Mouse (Mus musculus): ENCODE results near the gene Clgn.
"Not testable (repeated sequence)": the region's sequence is repeated elsewhere in the genome, so short reads cannot be mapped to it uniquely, and the experiment has no call there.

The Clgn gene

DNA sequence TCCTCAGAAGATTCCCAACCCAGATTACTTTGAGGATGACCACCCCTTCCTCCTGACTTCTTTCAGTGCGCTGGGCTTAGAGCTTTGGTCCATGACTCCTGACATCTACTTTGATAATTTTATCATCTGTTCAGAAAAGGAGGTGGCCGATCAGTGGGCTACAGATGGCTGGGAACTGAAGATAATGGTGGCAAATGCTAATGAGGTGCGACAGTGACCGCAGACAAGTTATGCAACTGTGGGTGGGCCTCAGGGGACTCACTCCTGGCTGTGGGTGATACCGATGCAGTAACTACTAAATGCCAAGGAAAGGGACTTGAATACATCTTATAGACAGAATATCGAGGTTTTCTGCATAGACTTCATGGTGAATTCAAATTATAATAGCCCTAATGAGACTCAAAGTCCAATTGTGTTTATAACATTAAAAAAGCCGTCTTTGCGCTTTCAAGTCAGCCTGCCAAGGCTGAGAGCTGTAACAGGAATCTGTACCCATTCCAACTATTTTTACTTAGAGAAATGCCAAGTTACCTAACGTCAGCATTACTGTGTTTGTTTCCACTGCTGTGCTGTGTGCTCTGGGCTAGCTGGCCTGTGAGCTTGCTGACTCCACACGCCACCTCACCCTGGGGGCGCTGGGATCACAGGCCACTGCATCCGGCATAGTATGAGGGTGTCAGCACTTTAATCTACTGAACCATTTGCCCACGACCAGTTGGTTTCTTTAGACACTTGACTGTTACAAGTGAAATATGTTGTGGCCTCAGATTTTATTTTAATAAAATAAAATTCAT lies 33.6 kb downstream of the Clgn start:
- DNase-seq (ENCODE audit: low read depth, low spot score) = peak; percentile 6

DNA sequence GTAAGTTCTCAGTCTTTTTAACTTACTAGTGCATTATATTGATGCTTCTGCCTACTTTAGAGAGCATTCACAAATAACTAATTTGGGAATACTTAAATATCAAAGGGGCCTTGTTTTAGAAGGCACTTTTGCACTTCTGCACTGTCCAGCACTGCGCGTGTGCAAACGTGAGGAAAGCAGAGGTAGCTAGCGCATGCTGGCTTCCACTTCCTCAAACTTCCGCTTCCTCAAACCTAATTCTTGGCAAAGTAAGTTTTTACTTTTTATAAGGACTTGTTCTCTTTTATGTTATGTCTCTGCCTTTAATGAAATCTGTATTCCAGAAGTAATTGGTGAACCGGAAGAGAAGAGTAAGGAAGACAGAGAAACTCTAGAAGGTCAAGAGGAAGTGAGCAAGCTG lies 35.5 kb downstream of the Clgn start:
- no peak for DNase-seq (ENCODE audit: low read depth, low spot score)

DNA sequence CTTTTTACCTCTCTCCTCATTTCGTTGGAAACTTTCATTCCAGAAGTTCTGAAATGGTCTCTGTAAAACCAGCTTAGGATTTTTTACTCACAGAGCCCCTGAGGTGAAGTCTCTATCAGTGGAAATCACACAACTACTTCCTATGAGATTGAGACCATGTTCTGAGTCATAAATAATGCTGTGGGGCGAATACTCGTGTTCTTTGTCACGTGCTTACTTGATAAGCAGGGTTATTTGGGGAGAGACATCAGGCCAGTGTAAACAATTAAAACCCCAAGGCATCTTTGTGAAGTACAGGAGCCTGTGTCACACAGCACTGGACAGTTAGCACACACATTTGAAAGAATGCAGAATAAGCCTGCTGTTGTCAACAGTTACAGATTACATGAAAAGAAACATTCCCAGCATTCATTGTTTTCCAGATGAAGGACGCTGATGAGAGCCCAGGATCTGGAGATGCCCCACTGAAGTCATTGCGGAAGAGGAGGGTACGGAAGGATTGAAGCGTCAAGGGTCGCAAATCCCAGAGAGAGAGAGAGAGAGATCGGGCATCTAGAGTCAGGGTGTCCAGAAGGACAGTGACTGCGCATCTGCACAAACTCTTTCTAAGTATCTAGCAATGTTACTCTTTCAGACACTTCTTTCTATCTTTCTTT lies 36.6 kb downstream of the Clgn start:
- DNase-seq (ENCODE audit: low read depth, low spot score) = no peak

DNA sequence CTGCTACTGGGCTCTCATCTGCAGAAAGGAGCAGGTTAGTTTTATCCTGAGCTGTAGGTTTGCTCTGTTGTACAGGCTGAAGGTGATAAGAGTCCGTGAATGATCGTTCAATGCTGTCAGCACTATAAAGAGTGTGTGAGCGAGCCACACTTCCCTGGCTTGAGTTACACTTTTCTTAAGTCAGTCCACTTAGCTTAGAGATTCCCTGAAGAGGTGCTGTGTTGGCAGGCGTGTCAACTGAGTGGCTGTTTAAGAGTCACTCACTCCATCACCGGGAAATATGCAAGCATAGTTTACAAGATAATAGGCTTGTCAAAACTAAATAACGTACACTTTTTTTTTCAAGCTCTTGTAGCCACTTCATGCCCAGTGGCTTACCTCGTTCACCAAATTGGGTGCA lies 37.3 kb downstream of the Clgn start:
- DNase-seq (ENCODE audit: low read depth, low spot score) = no peak

DNA sequence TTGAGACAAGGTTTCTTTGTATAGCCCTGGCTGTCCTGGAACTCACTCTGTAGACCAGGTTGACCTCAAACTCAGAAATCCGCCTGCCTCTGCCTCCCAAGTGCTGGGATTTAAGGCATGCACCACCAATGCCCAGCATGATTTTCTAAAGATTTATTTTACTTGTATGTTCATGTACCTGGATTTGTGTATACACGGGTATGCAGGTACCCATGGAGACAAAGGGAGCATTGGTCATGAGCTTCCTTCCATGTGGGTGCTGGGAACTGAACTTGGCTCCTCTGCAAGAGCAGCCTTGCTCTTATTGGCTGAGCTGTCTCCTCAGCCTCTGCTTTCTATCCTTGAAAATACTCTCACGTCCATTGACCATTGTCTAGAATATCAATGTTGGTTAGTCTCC lies 39.0 kb downstream of the Clgn start:
- DNase-seq (ENCODE audit: low read depth, low spot score) = not testable (repeated sequence)

DNA sequence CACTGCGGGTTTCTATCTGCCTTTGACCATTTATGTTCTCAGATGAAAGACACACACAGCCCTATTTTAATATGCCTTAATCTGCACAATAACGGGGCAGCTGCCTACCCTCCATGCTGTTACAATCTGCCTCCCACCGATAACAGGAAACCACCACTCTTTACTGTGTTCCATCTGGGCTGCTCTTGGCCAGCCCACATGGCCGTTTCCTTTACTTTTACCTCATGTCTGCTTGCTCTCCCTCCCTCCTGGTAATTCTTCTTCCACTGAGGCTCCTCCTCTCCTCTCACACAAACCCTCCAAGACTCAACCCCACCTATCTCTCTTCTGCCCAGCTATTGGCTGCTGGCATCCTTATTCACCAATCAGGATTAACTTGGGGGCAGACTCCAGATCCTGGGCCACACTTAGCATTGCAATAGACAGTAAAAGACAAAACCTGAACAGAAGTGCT lies 39.4 kb downstream of the Clgn start:
- no peak for DNase-seq (ENCODE audit: low read depth, low spot score)

DNA sequence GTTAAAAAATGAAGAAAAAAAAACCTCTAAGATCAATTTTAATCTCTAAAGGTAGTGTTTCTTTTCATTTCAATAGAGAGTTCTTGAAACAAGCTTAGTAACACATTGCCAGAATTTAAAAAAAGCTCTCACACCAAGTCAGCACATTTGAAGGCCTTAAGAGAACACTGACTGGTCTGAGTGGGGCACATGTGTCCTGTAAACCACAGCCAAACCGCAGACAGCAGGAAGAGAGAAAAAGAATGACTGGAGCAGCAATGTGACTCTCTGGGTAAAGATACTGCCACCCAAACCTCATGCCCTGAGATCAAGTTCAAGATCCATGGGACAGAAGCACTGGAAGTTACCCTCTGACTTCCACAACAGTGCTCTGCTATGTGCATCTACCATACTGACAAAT lies 47.4 kb downstream of the Clgn start:
- DNase-seq (ENCODE audit: low read depth, low spot score) = no peak

DNA sequence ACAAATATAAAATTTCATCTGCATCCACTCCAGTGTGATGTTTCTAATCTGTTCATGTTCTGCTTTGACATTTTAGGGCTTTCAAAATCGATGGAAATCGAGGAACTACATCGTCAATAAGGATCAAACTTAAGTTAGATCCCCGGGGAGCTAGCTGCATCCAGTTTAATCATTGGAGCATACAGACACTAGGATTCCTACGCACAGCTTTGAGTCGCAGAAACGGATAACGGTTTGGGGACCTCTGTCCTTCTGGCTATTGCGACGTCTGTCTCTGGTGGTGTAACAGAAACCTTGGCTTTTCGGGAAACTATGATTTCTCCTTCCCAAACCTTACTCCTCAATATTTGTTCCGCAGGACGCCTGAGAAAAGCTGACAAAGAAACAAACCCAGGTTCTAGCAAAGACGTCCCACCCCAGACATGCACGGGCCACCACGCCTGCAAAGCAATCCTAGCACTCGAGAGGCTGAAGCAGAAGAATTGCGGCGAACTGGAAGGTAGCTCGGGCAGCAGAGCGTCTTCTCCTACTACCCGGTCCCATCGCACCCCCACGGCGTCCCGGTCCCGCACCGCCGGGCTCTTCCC lies 52.1 kb downstream of the Clgn start:
- DNase-seq (ENCODE audit: low read depth, low spot score) = no peak

DNA sequence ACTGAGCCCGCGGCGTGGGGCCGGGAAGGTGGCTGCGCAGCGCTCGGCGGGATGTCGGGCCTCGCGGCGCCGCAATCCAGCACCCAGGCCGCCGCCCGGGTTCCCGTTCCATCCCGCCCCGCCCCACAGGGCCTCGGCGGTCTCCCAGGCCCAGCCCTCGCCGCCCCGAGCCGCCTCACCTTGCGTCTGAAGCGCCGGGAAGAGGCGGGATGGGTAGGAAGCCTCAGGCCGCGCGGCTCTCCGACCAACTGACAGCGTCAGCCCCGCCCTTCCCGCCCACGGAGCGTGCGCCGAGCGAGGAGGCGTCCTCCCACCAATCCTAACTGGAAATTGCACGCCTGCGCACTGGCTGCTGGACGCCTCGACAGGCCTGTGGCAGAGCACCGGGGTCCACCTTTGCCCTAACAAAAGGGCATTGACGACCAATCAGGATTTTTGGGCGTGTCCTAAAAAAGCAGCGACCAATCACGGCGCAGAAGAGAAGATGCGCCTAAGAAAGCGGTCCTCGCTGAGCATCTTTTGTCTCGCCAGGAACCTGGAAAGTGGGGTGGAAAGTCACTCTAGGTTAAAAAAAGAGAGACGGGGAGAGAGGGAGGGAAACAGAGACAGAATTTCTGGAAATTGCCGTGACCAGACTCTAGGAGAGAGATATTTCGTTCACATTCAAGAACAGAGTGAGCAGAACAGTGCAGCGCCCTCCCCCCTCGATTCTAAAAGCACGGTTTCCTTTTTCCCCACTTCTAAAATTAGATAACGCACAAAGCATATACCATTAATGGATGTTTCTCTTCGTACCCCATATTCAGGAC lies 52.8 kb downstream of the Clgn start:
- peak; percentile 98 for DNase-seq (ENCODE audit: low read depth, low spot score)

DNA sequence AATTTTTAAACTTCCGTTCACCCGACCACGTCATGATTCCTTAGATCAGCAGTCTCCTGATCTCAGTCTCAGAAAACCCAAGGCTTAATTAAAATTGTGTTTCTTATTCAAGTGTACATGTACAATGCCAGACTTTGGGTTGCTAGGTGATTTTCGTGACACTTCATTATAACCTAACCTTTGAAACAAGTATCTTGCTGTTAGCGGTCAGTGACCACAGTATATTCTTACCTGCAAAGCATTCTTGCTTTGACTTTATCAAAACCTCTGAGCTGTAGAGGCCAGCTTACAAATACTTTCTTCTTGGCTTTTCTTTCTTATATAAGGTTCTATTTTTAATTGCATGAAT lies 53.4 kb downstream of the Clgn start:
- DNase-seq (ENCODE audit: low read depth, low spot score) = no peak

DNA sequence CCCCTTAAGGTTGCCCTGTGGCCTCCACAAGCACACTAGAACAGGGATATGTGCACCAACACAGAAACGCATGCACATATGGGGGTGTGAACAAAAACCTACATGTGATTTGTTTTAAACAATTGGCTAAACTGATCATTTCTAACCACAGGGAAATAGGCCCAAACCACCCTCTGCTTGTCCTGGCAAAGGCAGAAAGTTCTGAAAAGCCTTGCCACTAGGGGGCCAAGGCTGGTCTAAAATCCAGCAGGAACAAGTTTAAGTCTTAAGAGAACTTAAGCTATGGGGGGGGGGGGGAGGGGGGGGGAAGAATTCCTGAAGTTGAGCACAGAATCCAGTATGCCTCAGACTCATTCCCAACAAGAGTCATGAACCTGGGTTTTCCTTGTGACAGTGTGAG lies 60.3 kb downstream of the Clgn start:
- no peak for DNase-seq (ENCODE audit: low read depth, low spot score)

DNA sequence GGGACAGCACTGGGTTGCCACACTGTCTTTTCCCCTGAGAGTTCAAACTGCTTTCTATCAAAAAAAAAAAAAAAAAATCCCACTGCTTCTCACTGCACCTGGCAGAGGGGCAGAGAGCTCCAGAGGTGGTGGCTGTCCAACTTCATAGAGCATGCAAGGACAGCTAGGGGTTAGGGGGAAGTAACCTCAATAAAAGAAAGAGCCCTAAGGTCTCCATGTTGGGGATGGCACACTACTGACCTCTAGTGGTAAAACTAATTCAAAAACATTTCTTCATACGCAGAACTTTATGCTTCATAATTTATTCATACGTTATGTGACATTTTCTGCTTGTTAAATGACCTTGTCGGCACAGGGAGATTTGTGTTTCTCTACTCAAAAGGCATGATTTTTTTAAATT lies 61.4 kb downstream of the Clgn start:
- no peak for DNase-seq (ENCODE audit: low read depth, low spot score)

DNA sequence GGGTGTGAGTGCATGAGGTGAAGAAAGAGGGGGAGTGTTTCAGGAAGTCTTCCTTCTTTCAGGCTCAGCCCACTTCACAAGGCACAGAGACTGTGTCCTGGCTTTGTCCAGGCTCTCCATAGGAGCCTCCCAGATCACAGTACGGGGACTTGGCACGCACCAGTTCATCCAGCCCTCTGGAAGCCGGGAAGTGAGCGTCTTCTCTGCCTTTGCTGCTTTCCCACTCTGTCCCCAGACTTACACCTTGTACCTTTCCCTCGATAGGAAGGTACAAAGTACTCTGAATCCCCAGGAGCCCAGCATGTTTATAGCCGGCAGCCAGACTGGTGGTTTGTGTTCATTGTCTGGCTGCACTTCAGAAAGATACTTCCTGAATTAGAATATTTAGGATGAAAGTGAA lies 67.5 kb downstream of the Clgn start:
- no peak for DNase-seq (ENCODE audit: low read depth, low spot score)

DNA sequence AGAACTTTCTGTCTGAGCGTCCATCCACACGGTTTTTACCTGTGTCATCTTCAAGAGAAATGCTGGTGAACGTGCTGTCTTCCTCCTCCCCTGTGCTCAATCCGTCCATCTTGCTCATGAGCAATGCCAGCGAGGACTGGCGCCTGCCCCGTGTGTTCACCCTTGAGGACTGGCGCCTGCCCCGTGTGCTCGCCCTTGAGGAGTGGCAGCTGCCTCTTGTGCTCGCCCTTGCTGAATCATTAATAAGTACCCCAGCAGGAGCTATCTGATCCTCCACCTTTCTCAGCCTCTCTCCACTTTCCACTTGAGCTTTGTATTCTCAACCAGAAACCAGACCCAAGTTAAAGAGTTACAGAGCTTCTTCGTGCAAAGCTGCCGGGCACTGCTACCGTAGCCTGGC lies 68.6 kb downstream of the Clgn start, which contains the start of gene Scoc:
Gene Scoc, minus strand, starts transcription at position 170 of the 400 bp plus-strand sequence.
- DNase-seq (ENCODE audit: low read depth, low spot score) = no peak

DNA sequence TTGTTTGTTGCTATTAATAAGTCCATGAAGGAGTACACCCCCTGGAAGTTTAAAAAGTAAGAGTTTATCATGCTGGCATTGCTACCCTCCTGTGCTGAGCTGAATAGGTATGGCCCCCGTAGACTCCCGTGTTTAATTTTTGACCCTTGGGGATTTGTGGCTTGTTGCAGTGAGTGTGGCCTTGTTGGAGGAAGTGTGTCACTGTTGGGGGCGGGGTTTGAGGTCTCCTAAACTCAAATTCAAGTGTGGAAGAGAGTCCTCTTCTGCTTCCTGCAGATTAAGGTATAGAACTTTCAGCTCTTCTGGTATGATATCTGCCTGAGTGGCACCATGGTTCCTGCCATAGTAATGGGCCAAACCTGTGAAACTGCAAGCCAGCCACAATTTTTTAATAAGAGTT lies 69.9 kb downstream of the Clgn start:
- no peak for DNase-seq (ENCODE audit: low read depth, low spot score)

Measured in telencephalon, adult 2 months (tissue).